Mouse (Mus musculus): ENCODE data around the gene Il22ra1.

Gene Il22ra1

GRCm38 (mm10) chr4:135736903-135737302 is 8.9 kb downstream of the Il22ra1 start:
- DNase-seq (ENCODE audit: low spot score) = no peak

- no peak for DNase-seq (ENCODE audit: low spot score)
Measured at GRCm38 (mm10) chr4:135738237-135738636, 10.3 kb downstream of the Il22ra1 start.

- no peak for DNase-seq (ENCODE audit: low spot score)
Measured at GRCm38 (mm10) chr4:135739148-135739547, 11.2 kb downstream of the Il22ra1 start.

DNA sequence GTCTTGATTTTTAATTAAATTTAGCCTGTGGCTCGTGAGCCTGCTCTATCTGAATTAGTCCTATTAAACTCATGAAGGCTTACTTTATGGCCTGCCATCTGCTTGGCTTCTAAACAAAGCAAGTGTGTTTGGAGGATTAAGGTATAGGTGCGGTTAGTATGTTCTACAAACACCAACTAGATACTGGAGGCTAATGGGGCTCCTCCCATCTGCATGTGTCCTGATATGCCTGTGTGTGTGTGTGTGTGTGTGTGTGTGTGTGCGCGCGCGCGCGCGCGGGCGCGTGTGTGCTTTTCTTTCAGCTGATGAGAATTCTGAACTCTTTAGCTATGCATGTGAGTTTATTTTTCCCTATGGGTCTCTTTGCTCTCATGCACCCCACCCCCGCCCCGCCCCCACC is 11.7 kb downstream of the Il22ra1 start:
- DNase-seq (ENCODE audit: low spot score) = no peak

- DNase-seq (ENCODE audit: low spot score) = no peak
Measured at GRCm38 (mm10) chr4:135743520-135743919, 15.5 kb downstream of the Il22ra1 start.

DNA sequence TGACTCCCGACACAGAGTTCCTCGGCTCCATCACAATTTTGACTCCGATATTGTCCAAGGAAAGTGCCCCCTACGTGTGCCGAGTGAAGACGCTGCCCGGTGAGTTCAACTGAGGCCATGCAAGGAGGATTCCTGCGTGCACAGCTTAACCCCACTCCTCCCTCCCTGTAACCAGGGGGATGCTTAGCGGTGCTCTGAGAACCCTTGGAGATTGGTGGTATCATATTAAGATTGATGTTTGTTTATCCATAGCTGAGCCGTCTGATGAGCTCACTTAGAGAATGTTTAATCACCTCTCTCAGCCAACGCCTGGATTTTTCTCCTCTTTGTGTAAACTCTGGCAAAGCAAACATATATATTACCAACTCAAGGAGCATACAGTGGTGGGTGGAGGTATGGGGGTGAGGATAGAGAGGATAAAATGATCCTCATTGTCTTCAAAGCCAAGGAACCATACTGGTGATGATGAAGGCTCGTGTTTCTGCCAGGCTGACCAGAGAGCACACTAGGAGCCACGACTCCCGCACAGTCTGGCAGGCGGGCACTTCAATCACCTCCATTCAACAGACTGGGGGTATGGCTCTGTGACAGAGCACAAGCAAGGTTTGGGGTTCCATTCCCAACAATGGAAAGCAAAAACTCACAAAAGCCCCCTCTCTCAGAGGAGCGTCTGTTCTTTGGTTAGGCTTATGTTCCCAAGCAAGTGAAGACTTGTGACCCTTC is 16.9 kb downstream of the Il22ra1 start:
- DNase-seq (ENCODE audit: low spot score) = no peak

- no peak for DNase-seq (ENCODE audit: low spot score)
Measured at GRCm38 (mm10) chr4:135745613-135746012, 17.6 kb downstream of the Il22ra1 start.

GRCm38 (mm10) chr4:135750896-135751295 is 22.9 kb downstream of the Il22ra1 start:
- no peak for DNase-seq (ENCODE audit: low spot score)

- DNase-seq (ENCODE audit: low spot score) = no peak
Measured at GRCm38 (mm10) chr4:135752106-135752778, 24.3 kb downstream of the Il22ra1 start.

DNA sequence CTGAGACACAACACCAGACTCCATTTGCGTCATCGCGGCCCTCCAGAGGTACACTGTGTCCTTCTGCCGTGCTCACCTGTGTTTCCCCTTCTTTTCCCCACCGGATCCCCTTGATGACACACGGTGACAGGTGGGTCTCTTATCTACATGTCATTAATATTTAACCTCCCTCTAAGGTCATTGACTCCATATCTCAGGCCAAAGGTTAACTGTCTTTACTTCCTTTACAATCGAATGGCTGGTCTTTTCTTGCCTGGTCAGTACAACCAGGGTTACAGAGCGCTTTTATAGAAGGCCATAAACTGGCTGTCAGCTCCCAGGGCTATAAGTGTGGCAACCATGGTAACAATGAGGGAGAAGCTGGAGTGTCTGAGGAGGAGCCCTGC is 24.8 kb downstream of the Il22ra1 start:
- no peak for DNase-seq (ENCODE audit: low spot score)

- no peak for DNase-seq (ENCODE audit: low spot score)
Measured at GRCm38 (mm10) chr4:135758331-135758730, 30.4 kb downstream of the Il22ra1 start.

GRCm38 (mm10) chr4:135758825-135759224 is 30.9 kb downstream of the Il22ra1 start:
- DNase-seq (ENCODE audit: low spot score) = no peak

DNA sequence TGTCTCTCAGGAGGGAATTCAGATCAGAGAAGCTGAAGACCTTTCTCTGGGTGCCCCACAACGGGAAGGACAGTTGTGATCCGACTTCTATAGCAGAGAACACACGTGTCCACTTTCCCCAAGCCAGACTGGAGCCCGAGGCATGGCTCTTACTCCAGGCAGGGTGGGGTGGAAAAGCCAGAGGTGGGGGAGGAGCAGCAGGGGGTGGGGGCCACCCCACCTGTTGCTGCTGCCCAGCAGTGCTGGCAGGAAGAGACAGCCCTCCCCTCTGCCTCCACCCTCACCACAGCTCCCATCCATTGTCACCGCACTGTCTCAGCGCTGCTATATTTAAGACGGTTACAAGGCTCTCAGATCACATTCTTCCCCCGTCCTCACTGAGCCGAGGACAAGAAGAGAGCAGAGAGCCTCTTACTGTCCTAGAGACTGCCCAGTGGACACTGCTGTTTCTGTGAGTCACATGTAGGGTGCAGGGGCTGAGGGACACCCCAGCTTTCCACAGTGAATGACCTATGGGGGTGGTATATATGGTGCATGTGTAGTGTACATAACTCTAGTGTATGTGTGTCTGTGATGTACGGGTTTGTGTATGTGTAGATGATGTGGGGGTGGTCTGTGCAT is 31.5 kb downstream of the Il22ra1 start, which contains the start of gene Myom3:
TSS of gene Myom3 (plus strand) at position 360 of the 621 bp plus-strand sequence.
- no peak for DNase-seq (ENCODE audit: low spot score)

DNA sequence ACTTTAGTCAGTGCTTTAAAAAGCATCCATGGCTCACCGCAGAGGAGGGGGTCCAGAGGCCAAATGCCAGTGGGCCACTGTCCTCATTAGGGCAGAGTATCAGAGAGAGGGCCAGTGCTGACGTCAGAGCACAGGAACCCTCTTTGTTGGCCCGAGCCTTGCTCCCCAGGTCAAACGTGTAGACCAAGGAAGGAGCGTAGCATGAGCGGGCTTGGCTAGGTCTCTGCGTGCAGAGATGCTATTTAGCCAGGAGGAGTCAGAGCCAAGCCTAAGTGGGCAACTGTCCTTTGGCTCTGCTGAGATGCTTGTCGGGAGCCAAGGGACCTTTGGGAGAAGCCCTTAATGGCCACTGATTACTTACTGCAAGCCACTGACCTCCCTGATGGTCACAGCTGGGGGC is 33.1 kb downstream of the Il22ra1 start:
- DNase-seq (ENCODE audit: low spot score) = no peak

DNA sequence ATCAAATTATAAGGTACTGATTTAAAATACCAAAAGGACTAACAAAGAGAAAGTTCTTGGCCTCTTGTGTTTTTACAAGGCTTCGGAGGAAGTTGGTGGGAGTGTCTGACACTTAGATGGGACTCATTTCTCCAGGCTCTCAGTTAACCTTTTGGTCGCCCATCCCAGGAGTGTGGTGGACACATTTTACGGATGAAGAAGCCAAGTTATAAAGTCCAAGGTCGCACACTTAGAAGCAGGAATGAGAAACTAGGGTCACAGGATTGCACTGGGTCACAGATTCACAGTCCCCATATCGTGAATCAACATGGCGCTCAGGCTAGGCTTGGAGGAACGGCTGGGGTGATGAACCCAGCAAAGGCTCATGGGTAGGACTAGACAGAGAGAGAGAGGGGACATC is 33.6 kb downstream of the Il22ra1 start:
- no peak for DNase-seq (ENCODE audit: low spot score)

DNA sequence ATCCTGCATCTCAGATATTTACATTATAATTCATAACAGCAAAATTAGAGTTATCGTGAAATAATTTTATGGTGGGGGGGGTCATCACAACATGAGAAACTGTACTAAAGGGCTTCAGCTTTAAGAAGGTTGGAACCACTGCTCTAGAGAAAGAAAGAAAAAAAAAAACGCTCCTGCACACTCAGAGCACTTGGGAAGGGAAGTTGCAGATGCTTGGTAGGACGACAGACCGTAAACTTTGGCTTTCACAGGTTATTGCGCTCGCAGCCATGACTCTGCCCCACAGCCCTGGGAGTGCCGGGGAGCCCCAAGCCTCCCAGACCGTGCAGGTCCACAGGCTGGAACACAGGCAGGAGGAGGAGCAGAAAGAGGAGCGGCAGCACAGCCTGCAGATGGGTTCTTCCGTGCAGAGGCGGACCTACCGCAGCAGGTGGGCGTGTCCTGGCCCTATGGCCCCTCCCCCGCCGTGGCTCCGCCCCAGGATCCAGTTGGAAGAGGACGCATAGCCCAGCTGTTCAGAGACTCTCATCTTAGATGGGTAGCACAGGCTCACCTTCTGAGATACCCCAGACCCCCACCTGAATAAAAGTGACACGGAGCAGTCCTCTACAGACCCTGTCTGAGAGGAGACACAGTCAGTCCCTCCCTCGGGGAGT is 34.4 kb downstream of the Il22ra1 start:
- no peak for DNase-seq (ENCODE audit: low spot score)

GRCm38 (mm10) chr4:135764700-135765099 is 36.7 kb downstream of the Il22ra1 start:
- no peak for DNase-seq (ENCODE audit: low spot score)

GRCm38 (mm10) chr4:135765707-135766106 is 37.7 kb downstream of the Il22ra1 start:
- no peak for DNase-seq (ENCODE audit: low spot score)

DNA sequence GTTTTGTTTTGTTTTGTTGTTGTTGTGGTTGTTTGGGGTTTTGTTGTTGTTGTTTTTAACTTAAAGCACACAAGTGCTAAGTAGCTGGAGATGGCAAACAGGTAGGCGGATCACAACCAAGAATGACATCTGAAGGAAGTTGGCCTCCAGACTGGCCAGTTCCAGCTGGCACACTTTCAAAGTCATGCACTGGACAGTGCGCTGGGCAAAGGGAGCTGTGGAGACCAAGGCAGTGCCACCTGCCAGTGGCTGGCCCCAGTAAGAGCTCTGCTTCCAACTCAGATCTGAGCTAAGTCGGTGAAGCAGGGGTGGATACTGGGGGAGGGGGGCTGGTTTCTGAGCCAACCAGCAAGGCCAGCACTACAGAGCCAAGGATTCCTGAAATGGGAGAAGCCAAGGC is 39.0 kb downstream of the Il22ra1 start:
- DNase-seq (ENCODE audit: low spot score) = no peak

DNA sequence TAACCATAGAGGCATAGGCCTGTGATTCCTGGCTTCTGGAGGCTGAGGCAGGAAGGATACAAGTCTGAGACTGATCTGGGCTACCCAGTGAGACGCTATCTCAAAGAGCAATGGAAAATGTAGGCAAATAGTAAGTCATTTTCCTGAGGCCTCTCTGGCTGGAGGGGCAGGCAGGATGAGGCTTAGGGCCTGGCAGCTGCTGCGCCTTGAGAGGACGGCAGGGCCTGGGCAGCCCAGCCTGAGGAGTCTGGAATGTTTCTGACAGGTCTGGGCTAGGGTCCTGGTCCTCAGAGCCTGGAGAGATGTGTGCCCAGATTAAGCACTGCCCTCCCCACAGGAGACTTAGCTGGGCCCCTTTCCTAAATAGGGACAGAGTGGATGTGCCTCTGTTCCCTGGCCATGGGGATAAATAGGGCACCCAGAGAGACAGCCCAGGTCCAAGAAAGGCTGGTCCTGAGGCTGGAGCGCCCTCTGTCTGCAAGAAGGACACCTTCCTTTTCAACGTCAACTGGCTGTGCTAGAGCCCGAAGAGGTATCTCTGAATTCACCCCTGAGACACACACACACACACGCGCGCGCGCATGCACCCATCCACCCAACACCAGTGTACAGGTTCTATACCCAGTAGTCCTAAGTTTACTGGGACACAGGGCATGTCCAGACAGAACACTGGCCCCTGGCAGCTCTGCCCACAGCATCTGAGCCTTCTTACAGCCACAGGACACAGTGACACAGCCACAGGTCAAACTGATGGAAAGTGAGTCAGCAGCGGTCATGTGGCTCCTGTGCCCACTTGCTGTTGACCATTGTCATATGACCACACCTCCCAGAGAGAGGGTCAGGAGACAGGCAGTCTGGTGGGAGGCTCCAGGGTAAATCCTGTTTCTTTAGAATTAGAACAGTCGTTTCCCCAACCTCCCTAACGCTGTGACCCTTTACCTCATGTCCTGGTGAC is 40.9 kb downstream of the Il22ra1 start:
- DNase-seq (ENCODE audit: low spot score) = no peak

GRCm38 (mm10) chr4:135770611-135771305 is 42.8 kb downstream of the Il22ra1 start:
- DNase-seq (ENCODE audit: low spot score) = no peak
